Mouse (Mus musculus) kidney, adult 18-20 months (tissue): ENCODE measurements around the gene Ifi213.
"Not testable (repeated sequence)": the region's sequence is repeated elsewhere in the genome, so short reads cannot be mapped to it uniquely, and the experiment has no call there.

Source experiments
- DNase-seq: peaks from one replicate; pipeline ENCODE4 v3.0.0; 2021

Gene Ifi213

DNA sequence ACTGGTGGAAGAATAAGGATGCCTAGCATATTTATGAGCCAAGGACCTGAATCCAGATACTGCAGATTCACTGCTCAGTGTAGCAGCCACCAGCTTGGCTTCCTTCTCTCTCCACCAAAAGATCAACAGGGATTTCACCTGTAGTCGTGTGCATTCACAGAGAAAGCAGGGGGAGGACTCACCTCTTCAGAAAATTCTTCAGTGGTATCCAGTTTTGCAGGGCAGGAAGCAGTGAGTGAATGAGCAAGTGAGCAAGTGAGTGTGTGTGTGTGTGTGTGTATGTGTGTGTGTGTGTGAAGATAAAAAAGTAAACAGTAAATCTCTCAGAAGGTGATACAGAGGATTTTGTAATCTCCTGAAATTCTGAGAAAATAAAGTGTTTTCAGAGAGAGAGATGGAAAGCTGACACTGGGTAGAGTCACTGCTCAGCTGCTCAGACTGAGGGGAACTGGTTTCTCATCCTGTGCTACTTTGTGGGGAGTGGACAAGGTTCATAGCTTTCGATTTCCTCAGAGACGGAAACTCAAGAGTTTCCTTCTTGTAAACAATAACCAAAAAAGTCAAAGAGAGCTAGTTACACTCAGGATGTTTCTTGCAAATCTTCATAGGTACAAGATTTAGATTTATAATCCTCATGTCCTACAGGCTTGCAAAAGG lies at the start of gene Ifi213:
Gene Ifi213 (minus strand): TSS at position 437 of the 657 bp plus-strand sequence.
- DNase-seq = not testable (repeated sequence)

DNA sequence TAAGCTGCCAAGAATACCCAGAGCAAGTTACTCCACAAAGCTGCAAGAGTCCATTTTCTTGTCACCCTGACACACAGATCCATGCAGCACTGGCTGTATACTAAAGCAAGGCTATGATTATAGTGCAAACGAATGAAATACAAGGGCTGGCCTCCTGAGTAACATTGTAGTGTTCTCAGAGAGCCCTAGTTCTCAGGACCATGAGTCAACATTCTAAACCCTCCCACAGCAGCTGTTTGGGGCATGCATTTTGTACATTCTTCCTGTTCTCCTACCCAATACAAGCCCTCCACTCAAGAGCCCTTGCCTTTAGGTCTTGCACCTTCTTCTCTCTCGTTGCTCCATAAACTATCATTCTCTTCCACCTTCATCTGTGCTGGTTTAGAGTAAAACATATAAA lies 46.3 kb upstream of the Ifi213 start:
- DNase-seq = no peak

DNA sequence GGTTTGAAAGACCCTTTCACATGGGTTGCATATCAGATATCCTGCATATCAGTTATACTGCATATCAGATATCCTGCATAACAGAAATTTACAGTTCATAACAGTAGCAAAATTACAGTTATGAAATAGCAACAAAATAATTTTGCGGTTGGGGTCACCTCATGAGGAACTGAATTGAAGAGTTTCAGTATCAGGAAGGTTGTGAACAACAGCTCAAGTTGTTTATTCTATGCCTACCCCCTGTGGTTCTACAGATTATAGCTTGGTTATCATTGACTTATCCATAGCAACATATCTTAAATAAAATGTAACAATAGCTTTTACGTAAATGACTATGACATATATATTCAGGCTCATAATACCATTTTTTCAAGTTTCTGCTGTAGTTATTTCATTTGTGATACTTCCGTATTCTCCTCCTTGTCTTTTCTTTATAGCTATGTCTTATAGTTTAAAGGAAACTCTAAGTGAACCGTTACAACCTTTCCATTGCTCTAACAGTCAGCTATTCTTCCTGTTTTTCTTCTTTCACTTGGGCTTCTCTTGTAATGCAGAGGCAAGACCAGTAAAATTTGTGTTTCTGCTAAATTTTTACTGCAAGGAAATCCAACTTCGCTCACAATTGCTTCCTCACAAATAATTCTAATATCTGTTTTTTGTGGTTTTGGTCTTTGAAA lies 35.0 kb upstream of the Ifi213 start:
- DNase-seq = no peak

DNA sequence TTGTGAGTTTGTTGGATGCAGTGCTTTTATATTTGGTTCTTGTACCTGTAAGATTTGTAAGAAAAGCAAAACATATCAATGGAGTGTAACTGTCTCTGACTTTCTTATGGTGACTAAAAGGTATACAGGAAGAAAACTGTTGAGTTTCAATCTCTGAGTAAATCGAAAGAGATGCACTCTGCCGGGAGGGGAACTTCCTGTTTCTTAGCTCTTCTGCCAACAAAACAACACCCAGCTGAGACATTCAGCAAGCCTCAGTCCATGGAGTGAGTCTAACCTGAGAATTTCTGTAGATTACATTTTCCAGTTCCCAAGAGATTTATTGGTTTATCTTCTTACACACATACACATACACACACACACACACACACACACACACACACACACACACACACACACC lies 31.5 kb upstream of the Ifi213 start, which contains the start of gene Ifi209:
Gene Ifi209 (plus strand): TSS at position 296 of the 400 bp plus-strand sequence.
- not testable (repeated sequence) for DNase-seq

DNA sequence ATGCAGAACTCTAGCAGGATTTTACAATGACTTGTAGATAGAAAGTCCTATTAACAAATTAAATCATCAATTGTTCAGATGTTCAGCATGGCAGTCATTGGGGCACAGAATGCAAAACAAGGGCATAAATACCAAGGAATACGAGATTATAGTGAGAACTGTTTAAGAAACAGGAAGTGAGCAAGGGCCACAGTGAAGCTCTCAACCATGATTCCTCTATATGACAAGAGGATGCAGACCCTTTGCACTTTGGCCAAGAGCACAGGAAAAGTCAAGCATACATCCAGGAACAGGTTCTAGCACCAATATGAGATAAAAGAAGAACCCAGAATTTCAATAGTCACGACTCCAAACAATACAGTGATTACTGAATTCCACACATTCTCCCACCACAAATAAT lies 27.6 kb upstream of the Ifi213 start:
- no peak for DNase-seq

DNA sequence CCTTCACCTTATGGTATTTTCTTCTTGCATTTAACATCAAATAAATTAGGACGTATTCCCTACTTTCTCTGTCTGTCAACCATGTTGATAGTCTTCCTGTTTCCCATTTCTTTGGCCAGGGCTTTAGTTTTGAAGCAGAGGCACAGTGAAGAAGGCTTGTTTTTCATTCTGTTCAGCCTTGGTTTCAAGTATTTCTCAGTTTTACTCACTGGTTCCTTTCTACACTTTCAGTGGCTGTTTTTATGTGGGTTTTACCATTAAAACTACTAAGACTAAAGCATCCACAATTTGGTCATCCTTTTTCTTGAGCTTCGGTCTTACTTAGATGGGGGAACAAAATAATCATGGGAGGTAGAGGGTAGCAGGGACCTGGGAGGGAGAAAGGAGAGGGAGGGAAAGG lies 25.0 kb upstream of the Ifi213 start:
- no peak for DNase-seq

DNA sequence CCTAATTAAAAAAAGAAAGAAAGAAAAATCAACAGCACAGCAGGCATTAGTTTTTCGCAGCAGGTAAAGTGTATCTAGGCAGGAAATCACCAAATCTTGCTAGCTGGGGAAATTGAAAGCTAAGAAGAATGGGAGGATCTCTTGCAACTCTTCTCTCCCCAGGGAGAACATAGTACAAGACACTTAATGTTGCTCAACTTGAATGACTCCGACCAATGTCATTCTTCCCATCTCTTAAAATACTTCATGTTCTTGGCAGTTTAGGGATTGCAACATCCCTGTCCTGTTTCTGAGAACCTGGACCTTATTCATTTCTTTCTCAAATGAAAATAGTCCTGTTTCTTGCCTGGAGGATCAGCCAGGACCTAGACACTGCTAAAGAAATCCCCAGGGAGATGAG lies 23.1 kb upstream of the Ifi213 start:
- not testable (repeated sequence) for DNase-seq

DNA sequence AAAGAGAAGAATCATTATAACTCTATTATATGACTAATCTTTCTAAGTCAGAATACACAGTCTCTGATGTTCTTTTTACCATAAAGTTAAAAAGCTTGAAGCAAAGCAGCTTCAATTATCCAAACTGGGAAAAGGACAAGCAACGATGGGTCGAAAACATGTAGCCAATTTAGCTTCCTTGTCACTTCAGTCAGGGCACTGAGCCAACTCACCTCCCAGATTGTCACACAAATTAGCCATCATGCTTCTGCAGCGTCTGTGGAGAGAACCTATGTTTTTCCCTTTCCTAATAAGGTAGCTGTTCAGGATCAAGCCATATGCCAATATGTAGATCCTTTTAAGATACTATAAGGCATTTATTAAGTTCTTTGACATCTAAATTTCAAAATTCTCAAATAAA lies 11.2 kb upstream of the Ifi213 start:
- DNase-seq = not testable (repeated sequence)

DNA sequence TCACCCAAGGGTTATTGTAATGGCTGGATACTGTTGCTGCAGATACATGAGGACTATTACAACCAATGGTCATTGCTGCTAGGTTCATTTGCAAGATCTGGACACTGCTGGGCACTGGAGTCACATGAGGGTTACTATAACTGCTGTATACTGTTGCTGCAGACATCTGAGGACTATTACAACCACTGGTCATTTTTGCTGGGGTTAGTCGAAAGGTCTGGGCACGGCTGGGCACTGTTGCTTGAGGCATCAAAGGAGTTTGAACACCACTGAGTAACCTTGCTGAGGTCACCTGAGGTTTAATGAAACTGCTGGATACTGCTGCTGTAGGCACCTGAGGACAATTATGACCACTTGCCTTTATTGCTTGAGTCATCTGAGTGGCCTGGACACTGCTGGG lies 9.4 kb downstream of the Ifi213 start:
- not testable (repeated sequence) for DNase-seq

DNA sequence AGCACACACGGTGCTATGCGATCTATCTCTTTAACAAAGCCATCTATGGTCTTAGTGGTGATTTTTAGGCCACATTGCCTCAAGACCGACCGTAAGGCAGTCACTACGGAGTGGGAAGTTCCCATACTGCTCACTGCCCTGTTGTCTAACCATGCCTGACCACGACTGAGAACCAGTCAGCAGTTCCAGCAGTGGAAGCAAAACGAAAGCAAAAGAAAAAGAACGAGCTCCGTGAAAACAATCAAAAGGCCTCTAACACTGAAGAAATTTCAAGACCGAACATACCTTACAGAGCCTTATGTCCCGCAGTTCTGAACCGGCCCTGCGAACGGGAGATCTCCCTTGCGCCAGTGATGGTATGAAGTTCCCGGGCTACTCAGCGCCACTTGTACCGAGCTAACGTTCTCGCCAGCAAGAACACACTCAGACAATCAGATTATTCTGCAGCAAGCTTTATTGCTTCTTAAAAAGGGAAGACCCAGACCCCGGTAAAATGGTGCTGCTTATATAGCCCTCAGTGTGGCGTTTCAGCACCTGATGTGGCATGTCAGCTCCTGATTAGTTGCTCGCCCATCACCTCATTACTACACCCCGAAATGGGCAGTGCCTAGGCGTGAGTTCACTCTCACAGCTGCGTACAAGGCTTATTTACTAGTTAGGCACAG lies 19.0 kb downstream of the Ifi213 start:
- DNase-seq = no peak

DNA sequence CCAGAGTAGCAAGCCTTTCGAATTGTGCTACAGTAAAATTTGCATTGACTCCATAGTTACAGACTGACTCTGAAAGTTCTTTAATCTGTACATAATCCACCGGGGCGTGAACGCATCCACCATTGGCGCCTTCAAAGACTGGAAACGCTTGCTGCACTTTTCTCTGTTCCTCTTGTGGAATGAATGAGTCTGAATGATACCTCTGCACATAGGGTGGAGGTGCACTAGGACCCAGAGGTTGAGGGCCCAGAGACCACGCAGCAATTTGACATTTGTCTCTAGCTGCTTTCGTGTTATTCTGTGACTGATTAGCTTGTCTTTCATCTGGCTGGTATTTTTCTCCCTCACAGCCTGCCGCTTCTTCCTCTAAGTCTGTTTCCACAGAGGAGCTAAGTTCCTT lies 20.0 kb downstream of the Ifi213 start:
- no peak for DNase-seq

DNA sequence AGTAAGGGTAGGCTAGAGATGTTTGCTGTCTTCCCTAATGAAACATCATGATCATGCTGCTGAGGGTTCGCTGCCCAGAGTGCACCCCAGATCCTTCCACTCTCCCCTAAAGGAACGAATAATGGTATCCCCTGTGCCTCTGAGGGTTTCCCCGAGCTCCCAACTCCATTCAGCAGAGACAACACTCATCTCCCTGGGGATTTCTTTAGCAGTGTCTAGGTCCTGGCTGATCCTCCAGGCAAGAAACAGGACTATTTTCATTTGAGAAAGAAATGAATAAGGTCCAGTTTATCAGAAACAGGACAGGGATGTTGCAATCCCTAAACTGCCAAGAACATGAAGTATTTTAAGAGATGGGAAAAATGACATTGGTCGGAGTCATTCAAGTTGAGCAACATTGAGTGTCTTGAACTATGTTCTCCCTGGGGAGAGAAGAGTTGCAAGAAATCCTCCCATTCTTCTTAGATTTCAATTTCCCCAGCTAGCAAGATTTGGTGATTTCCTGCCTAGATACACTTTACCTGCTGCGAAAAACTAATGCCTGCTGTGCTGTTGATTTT lies 48.5 kb downstream of the Ifi213 start:
- not testable (repeated sequence) for DNase-seq

DNA sequence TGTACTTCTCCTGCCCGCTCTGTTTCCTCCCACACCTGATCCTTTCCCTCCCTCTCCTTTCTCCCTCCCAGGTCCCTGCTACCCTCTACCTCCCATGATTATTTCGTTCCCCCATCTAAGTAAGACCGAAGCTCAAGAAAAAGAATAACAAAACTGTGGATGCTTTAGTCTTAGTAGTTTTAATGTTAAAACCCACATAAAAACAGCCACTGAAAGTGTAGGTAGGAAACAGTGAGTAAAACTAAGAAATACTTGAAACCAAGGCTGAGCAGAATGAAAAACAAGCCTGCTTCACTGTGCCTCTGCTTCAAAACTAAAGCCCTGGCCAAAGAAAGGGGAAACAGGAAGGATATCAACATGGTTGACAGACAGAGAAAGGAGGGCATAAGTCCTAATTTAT lies 50.3 kb downstream of the Ifi213 start:
- DNase-seq = not testable (repeated sequence)

DNA sequence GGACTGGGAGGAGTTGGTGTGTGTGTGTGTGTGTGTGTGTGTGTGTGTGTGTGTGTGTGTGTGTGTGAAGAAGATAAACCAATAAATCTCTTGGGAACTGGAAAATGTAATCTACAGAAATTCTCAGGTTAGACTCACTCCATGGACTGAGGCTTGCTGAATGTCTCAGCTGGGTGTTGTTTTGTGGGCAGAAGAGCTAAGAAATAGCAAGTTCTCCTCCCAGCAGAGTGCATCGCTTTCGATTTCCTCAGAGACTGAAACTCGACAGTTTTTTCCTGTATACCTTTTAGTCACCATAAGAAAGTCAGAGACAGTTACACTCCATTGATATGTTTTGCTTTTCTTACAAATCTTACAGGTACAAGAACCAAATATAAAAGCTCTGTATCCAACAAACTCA lies 63.3 kb downstream of the Ifi213 start, which contains the start of gene Ifi214:
Gene Ifi214 (minus strand): TSS at position 167 of the 400 bp plus-strand sequence.
- DNase-seq = not testable (repeated sequence)

DNA sequence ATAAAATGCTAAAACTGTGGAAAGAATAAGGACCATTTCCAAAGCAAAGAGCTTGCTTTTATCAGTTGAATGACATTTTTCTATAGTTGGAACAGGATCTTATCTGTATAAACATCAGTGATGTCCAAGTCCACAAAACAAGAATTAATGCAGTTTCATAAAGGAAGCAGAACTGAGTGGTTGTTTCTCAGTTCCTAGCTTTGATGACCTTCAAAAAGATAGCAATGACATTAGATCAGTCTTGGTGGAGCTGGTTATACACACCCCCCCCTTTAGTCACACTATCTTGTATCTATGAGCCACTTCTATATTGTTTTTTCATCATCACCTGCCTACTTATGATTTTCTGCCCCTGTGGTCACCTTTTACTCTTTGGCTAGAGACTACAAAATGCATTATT lies 77.6 kb downstream of the Ifi213 start:
- DNase-seq = no peak
